Mouse (Mus musculus): ENCODE results near the gene Pex5l. TPM values are rescaled to one million over a fixed set of nuclear protein-coding genes. Genes with fewer than 3 reads are reported as not detected.

Gene Pex5l
- total and polyA plus RNA-seq, 3 experiments = 0.08 to 0.44 (median 0.44) TPM

GRCm38 (mm10) chr3:32903462-32903861 is 239.6 kb downstream of the Pex5l start:
- TF ChIP-seq MAFK (IDR thresholded peaks at IDR 0.05; ENCODE audit: insufficient replicate concordance, low read length) = no peak
- TF ChIP-seq CTCF (conservative IDR thresholded peaks at IDR 0.05 in 1 of 2, IDR thresholded peaks at IDR 0.05 in 1 of 2; ENCODE audit: low read depth in 2 of 2, low read length in 2 of 2) = no peak
- TF ChIP-seq E2F4 (IDR thresholded peaks at IDR 0.05; ENCODE audit: insufficient replicate concordance, low read depth, low read length) = no peak
- TF ChIP-seq CHD2 (IDR thresholded peaks at IDR 0.05; ENCODE audit: low read length) = no peak
- TF ChIP-seq PAX5 (IDR thresholded peaks at IDR 0.05; ENCODE audit: low read length) = no peak
- H3K36me3 ChIP-seq (replicated peaks in 1 of 2; ENCODE audit: control insufficient read depth in 1 of 2, insufficient read depth in 1 of 2, low read length in 1 of 2) = no peaks in the 10 kb centered on the region
- no peak for DNase-seq (ENCODE audit: extremely low read depth)
- no peak overlapping the region for H3K4me3 ChIP-seq (replicated peaks in 1 of 3; ENCODE audit: low read depth in 2 of 3, low read length in 2 of 3, poor library complexity in 1 of 3)
- no peak overlapping the region for H3K9ac ChIP-seq (ENCODE audit: insufficient read depth, low read depth)
- no peaks in the 10 kb centered on the region for H3K27me3 ChIP-seq (replicated peaks)
- dilution Hi-C loops (cut with MboI; ENCODE audit: extremely low pct_ligation_motif_present, extremely low pct_unique_long_range_greater_than_20kb, low sequenced_read_pairs) = no loop called here
- H3K4me1 ChIP-seq (ENCODE audit: control insufficient read depth in 1 of 2, insufficient read depth in 2 of 2) = no peaks in the 10 kb centered on the region
- H3K4me2 ChIP-seq (ENCODE audit: insufficient read depth, low read depth, poor library complexity, severe bottlenecking) = no peak overlapping the region
- in situ Hi-C loops (cut with MboI; ENCODE audit: low pct_ligation_motif_present, low pct_unique_long_range_greater_than_20kb, low sequenced_read_pairs) = no loop called here
- H3K27ac ChIP-seq (ENCODE audit: insufficient read depth, low read depth) = no peak overlapping the region
- no peaks in the 10 kb centered on the region for H3K9me3 ChIP-seq (replicated peaks; ENCODE audit: low read length)
- no peaks in the 10 kb centered on the region for H3K79me2 ChIP-seq (replicated peaks; ENCODE audit: control insufficient read depth, extremely low read depth, insufficient read depth, poor library complexity, severe bottlenecking)

Measured in CH12.LX (cell line).